Mouse (Mus musculus) spleen, adult 10 weeks (tissue): ENCODE results near the gene Chuk. TPM values are rescaled to one million over a fixed set of nuclear protein-coding genes. Genes with fewer than 3 reads are reported as not detected.

ENCODE experiments used
- polyA plus RNA-seq: library from polyadenylated mRNA; stranded (reverse); fragments of 350-450 nt; fragmentation: Illumina TruSeq; extraction: RNeasy Lipid Tissue Mini Kit (QIAGEN cat#74804); gene quantifications from one replicate; pipeline ENCODE4 v1.2.3, GENCODE M21; 2015; ENCODE audit warnings: low replicate concordance; ENCODE audit not compliant: insufficient read depth

Chuk gene
- 173 TPM for polyA plus RNA-seq

DNA sequence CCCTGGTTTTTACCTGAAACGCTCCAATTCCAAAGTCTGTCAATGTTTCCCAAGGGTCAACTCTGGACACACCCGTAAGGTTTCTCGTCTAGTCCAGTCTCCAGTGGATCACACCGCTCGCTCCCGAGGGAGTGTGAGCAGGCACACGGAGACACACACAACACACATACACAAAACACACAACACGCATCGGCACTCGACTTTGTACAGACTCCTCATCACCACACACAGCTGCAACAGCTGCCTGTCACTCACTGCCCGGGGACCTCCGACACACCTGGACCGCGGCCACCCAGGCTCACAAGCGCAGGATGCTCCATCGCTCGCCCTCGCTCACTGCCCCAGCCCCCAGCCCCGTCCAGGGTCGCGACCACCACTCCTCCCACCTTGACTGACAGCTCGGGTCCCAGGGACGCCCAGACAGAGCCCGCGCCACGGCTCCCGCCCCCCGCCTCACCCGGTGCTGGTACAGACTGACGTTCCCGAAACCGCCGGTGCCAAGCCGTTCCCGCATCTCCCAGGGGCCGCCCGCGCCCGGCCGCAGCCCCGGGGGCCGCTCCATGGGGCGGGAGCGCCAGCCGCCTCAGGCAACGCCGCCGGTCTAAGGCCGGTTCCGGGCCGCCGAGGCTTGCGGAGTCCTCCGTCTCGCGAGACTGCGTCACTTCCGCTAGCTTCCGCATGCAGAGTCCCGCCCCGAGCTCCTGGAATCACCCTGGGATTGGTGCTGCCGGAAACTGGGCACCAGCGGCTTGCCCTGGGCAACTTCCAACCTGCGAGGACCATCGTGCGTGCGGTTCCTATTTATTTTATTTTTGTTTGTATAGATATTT is at the start of gene Chuk:
TSS of gene Chuk (minus strand) at position 650 of the 830 bp plus-strand sequence.

DNA sequence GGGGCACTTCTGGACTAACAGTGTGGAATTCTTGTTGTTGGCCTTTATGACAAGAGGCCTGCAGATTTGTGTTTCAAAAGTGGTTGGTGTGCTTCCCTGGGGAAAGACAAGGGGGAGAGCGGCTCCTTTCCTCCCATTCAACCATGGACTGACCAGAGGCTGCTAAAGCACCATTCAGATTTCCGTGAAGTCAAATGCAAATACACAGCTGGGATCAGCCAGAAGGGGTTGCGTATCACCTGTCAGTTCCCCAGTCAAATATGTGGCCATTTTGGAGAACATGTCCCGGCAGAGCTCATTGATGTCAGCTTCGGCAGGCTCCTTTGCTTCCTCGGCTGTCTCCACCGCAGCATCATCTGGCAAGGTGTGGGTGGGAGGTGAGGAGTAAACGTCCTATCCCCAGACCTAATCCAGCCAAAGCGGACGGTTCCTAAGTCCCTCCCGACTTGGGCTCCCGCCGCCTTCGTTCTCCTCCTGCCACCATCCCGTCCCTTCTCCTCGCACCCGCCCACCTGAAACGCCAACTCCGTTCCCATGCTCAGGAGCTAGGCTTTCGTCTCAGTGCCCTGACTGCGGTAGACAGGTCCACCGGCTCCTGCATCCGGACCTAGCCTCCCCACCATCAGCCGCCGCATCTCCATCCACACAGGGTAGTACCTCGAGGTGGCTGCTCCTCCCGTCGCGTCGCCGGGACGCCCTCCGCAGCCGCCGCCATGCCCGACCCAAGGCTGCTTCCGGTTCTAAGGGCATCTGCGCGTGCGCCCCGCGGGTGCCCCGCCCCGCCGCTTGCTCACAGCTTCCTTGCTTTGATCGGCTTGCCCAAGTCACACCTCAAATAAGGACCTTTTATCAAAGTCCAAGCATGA is 38.7 kb upstream of the Chuk start, which contains the start of gene Bloc1s2:
TSS of gene Bloc1s2 (minus strand) at position 745 of the 866 bp plus-strand sequence.

GRCm38 (mm10) chr19:44135072-44135959 is 28.0 kb upstream of the Chuk start, which contains the start of gene Cwf19l1:
Gene Cwf19l1, minus strand, starts transcription at chr19:44135876.

DNA sequence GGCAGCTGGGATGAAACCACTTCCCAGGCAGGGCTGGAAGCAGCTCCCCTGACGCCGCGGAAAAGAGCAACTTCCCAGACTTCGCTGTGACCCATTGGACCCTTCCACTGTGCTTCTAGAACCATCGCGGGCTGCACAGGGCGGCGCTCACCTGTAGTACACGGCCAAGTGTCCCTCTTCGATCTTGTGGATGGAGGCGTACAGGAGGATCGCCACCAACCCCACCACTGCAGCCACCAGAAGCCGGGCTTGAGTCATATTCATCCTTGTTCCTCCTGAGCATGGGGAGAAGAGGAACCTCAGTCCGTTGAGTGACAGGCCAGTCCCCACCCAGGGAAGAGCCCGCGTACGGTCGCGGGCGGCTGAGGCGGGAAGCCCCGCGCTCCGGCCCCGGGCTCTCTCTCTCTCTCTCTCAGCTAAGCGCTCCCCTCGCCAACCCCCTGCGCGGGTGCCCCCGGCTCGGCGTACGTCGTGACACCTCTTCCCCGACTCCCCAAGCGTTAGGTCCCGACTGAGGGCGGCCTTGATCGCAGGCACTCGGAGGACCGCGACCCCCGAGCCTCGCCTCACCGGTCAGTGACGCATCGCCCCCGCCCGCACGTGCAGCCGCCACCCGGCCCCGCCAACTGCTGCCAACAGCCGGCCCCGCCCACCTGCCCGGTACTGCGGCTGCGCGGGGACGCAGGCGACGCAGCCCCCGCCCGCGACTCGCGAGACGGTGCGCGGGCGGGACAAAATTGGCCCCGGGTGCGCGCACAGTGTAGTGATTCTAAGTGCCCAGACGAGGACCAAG is 38.0 kb downstream of the Chuk start, which contains the start of gene Erlin1:
TSS of gene Erlin1 (minus strand) at position 665 of the 793 bp plus-strand sequence.

DNA sequence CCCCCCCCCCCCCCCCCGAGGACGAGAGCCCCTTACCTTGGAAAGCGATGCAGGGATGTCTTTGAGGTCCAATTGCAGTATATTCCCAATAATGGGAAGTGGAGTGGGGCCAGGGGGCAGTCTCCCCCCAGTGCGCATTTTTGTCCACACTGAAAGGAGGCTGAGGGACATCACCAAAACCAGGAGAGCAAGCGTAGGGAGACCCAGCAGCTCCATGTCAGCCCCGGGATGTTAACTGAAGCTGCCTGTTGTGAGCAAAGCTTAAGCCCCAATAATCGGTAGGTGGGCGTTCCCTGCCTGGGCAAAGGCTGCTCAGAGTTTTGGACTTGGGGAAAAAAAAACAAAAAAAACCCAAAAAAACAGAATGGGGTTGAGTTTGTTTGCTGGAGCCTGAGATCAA is 78.3 kb downstream of the Chuk start, which contains the start of gene Cyp2c23:
TSS of gene Cyp2c23 (minus strand) at position 237 of the 400 bp plus-strand sequence.

Other genes with a start within 250 kb of the Chuk start
- 8.8 TPM for gene Dnmbp, start 167.3 kb downstream of the Chuk start, polyA plus RNA-seq
- gene Cpn1, start 120.9 kb downstream of the Chuk start, polyA plus RNA-seq: not detected
- not detected for gene Cyp2c23, start 78.3 kb downstream of the Chuk start, polyA plus RNA-seq
- 38.1 TPM for gene Erlin1, start 37.7 kb downstream of the Chuk start, polyA plus RNA-seq
- 39.6 TPM for gene Cwf19l1, start 28.4 kb upstream of the Chuk start, polyA plus RNA-seq
- gene Bloc1s2, start 39.0 kb upstream of the Chuk start, polyA plus RNA-seq: 179 TPM
- gene Pkd2l1, start 85.0 kb upstream of the Chuk start, polyA plus RNA-seq: not detected
- gene Scd3, start 95.8 kb upstream of the Chuk start, polyA plus RNA-seq: not detected
- 60.4 TPM for gene Scd2, start 186.2 kb upstream of the Chuk start, polyA plus RNA-seq
- 1.0 TPM for gene Scd4, start 225.6 kb upstream of the Chuk start, polyA plus RNA-seq